Mouse (Mus musculus): ENCODE results near the gene Klhl2. TPM values are rescaled to one million over a fixed set of nuclear protein-coding genes. Genes with fewer than 3 reads are reported as not detected.

Gene Klhl2
- polyA plus RNA-seq, 1 experiment: 30.3 TPM

DNA sequence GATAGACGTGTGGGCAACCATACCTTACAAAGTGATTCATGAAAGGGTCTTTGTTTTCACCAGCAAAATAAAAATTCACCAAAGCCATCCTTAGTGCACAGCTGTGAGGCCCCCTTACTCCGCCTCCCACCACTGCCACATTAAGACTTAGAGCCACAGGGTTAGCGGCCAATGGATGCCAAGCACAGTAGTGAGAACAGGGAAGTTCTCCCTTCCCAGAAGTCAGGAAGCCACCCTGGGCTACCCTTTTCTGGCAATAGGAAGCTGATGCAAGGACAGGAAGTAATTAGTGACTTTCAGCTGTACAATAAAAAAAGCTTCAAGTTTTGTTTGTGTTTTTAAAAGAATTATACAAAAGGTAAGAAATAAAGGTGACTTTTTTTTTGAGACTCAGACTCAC, 18.2 kb downstream of the Klhl2 start:
- no peak for DNase-seq (ENCODE audit: low read depth)

DNA sequence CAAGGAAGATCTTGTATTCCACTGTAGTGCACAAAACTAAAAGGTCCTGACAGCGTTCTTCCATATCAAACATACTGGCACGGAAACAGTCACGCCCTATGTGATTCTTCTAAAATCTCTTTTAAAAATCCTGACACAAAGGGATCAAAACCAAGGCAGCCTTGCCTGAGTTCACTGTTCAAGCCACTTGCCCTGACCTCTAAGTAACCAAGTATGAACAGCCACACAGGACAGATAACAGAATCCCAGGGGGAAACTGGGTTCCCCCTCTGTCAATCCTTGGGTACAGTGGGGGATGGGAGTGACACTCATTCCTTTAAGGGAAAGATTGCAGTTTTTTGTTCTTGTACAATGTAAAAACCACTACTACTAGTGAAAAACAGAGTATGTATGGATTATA, 19.9 kb downstream of the Klhl2 start:
- no peak for DNase-seq (ENCODE audit: low read depth)

- DNase-seq (ENCODE audit: low read depth): peak; percentile 42
These were observed 20.4 kb downstream of the Klhl2 start for GRCm38 (mm10) chr8:64829391-64829790.

GRCm38 (mm10) chr8:64828466-64828865, 21.4 kb downstream of the Klhl2 start:
- DNase-seq (ENCODE audit: low read depth): no peak

DNA sequence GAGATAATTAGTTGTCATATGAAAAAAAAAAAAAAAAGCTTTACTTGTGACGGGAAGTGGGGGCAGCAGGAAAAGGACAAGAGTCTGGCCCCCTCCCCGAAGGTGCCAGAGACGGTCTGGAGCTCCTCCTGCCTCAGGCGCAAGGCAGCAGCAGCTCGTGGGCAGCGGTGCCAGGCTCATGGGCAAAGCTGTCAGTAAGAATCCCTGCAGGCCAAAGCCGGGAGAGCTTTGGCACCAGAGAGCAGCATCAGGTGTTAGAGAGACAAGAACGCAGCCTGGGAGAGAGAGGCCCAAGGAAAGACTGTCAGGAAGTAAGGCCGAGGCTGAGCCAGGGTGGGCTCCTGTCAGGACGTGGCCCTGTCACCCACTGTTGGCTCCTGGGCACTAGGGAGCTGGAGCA, 22.5 kb downstream of the Klhl2 start:
- DNase-seq (ENCODE audit: low read depth): no peak

DNA sequence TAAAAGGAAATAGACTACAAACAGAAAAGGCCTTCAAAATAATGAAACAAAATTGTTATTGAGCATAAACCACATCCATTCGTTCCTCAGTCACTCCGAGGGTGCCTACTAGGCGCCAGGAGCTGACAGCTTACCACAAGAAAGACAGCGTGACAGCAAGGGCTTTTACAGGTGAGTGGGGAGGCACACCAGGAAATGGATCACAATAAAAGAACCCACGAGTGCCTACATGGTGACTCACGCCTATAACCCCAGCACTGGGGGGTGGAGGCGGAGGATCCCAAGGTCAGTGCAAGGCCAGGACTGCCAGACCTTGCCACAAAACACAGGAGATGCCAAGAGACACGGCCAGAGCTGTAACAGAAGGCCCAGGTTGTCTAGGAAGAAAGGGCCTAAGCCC, 23.4 kb downstream of the Klhl2 start:
- no peak for DNase-seq (ENCODE audit: low read depth)

- no peak for DNase-seq (ENCODE audit: low read depth)
These were observed 25.9 kb downstream of the Klhl2 start for GRCm38 (mm10) chr8:64823905-64824304.

DNA sequence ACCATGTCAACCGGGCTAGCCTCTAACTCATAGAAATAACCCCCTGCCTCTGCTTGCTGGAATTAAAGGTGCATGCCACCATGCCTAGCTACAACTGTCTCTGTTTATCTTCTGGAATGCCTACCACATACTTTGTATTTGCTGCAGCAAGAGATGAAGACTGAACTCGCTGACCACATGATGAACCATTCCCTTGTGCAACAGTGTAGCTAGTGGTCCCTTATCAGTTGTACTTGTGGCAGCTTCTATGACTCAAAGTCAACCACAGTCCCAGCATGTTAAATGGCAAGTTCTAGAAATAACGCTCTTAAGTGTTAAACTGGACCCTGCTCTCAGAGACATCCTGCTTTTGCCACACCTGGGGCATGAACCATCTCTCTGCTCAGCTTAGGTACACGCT, 28.9 kb downstream of the Klhl2 start:
- no peak for DNase-seq (ENCODE audit: low read depth)

GRCm38 (mm10) chr8:64811790-64812189, 38.0 kb downstream of the Klhl2 start:
- no peak for DNase-seq (ENCODE audit: low read depth)

DNA sequence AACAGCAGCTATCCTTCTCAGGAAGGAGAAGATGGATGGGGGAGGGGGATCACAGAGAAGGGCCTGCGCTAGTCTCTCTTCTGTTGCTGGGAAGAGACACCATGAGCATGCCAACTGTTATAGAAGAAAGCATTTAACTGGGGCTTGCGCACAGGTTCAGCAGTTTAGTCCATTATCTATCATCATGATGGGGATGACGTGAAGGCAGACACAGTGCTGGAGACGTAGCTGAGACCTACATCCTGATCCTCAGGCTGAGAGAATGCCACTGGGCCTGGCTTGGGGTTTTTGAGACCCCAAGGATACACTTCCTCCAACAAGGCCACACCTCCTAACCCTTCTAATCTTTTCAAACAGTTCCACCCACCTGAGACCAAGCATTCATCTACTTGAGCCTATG, 38.7 kb downstream of the Klhl2 start:
- no peak for DNase-seq (ENCODE audit: low read depth)

DNA sequence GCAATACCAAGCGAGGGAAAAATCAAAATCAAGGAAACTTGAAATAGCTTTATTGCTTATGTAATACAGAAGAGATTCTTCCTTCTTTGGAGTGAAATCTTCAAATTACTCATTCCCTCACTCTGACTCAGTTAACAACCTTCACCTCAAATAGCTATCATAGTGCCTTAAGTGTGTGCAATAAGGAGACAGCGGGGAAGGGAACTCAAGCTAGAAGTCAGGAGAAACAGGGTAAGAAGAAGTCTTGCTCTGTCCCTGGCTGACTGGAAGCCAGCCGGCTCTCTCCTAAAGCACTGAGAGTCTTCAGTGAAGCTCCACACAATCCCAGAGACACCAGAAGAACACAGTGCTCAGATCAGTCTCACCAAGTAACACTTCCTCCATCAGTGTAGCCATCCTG, 43.3 kb downstream of the Klhl2 start:
- DNase-seq (ENCODE audit: low read depth): no peak

DNA sequence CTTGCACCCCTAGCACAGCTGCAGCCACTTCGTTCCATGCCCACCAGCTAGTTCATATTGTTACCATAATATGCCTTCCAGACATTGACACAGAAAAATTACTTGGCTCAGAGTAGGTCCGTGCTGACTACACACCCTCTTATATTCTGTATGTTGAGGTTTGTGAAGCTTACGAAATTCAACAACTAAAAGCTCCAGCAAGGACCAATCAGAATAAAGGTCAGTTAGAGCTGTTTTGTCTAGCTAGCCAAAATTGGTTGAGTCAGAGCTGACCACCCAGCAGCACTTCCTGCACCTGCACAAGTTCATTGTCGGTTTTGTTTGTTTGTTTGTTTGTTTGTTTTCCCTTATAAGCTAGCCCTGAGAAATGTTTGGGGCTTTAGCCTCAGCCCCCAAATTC, 44.8 kb downstream of the Klhl2 start:
- DNase-seq (ENCODE audit: low read depth): no peak

DNA sequence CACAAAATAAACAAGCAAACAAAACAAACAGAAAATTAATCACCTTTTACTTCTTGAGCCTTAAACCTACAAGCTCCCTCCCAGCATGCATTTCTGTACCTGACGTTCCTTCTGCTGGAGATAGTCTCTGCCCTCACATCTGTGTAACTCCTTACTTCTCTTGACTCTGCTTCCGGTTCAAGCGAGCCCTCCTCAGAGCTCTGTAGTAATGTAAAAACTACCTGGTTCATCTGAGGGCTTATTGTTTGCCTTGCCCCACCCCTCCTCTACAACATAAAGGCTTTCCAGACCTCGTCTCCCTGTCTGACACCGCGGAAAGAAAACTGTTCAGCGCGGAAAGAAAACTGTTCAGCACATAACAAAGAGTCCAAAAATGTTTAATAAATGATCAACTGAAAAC, 50.5 kb downstream of the Klhl2 start:
- DNase-seq (ENCODE audit: low read depth): no peak

DNA sequence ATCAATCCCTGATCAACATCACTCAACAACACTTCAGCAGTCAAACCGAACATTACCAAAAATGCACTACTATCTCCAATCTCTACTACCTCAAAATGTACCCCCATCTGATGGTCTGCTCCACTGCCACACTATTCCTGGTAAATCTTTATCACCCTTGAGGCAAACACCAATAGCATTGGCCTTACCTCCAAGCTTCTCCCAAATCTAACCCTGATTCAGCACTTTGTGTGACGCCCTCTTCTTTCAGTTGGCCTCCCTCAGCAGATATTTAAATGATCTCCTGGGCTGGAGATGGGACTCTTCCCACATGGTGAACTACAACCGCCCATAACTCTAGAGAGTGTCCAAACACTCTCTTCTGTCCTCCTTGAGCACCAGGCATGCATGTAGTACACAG, 51.3 kb downstream of the Klhl2 start:
- no peak for DNase-seq (ENCODE audit: low read depth)

DNA sequence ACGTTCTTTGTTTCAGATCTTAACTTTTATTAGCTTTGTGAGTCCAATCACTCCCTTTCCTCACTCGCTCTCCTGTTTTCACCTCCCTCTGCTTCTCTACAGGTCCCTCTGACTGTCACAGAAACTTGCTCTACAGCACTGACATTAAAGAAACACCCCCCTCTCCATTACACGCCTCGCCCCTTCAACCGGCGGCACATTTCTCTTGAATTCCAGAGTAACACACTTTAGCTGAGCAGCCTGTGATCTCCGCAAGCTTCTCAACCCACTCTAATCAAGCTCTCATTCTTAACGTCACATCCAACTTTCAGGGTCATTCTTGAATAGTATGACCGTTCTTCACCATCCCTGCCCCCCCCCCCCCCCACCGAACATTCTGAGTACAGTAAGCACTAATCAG, 52.1 kb downstream of the Klhl2 start:
- no peak for DNase-seq (ENCODE audit: low read depth)

GRCm38 (mm10) chr8:64791250-64791881, 58.5 kb downstream of the Klhl2 start:
- no peak for DNase-seq (ENCODE audit: low read depth)

GRCm38 (mm10) chr8:64790418-64790817, 59.4 kb downstream of the Klhl2 start:
- no peak for DNase-seq (ENCODE audit: low read depth)

DNA sequence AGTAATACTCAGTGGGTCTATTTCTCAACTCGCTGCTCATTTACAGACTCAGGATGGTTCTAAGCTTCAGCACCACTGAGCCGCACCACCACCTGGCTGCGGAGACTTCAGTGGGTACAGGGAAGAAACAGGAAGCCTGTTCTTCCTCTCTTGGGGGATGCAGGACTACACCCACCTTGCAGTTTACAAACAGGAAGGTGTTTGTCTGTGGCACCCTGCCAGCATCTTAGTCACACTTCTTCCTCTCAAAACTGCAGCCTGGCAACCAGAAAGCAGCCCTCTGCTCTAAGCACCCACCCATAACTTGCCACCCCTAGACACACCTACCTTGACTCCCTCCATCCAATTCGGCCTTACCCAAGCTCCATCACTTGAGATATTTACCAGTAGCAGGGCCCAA, 61.1 kb downstream of the Klhl2 start:
- DNase-seq (ENCODE audit: low read depth): no peak

GRCm38 (mm10) chr8:64786801-64787200, 63.0 kb downstream of the Klhl2 start:
- no peak for DNase-seq (ENCODE audit: low read depth)

DNA sequence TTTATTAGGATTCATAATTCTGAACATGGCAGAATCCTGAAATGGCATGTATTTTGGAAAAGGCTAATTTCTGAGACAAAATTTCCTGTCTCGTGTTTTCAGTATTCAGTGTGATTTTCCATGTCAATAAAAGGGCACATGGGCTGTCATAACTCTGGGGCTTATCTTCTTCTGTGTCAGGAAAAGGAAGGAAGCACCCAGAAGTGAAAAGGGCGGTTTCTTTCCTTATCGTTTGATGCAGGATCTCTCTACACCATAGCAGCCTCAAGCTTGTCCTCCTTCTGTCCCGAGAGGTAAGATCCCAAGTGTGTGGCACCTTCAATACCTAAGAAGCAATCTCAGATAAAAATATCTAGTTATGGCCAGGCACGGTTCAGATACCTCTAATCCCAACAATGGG, 65.6 kb downstream of the Klhl2 start:
- DNase-seq (ENCODE audit: low read depth): no peak

GRCm38 (mm10) chr8:64781947-64782346, 67.9 kb downstream of the Klhl2 start:
- DNase-seq (ENCODE audit: low read depth): no peak

DNA sequence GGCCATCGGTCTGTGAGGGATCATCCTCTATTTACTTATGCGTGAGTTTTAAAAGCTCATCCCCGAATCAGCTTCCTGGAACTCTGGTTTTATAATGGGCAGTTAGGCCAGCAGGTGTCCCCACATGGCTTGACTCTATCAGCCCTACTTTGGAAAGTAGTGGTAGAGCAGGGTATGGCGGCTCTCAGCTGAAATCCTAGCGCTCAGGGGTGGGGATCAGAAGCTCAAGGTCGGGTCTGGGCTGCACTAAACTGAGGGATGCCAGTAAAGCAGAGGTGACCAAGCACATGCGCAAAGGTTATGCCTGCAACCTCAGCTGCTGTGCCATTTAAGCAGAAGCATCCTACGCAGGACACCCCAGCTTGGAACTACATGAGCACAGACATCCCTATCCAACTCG, 71.9 kb downstream of the Klhl2 start:
- no peak for DNase-seq (ENCODE audit: low read depth)

DNA sequence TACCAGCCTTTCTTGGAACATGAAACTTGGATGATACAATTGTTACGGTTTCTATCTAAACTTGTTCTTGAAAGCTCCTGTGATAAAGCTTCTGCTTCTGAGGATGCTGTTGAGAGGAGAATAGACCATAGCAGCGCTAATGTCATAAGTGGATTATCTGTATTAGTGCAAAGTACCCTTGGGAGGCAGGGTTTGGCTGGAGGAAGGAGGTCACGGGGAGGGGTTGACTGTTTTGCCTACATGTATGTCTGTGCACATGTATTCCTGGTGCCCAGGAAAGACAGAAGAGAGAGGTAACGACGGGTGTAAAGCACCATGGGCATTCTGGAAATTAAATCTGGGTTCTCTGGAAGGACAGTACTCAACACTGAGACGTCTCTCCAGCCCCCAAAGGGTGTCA, 75.7 kb downstream of the Klhl2 start:
- no peak for DNase-seq (ENCODE audit: low read depth)

DNA sequence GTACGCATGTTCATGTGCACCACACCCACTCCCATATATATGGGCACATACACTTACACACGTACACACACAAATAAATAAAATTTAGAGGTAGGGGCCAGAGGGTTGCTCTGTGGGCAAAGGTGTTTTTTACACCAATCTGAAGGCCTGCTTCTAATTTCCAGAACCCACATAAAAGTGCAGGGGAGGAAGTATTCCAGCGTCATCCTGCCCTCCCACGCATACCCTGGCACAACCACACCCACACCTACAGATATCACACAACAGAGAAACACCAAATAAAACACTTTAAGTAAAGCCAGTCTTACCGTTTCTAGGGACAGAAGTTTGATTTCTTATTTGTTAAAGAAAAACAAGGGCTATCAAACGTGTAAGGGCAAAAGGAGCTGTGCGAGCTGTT, 79.0 kb downstream of the Klhl2 start:
- DNase-seq (ENCODE audit: low read depth): no peak

GRCm38 (mm10) chr8:64769586-64769985, 80.2 kb downstream of the Klhl2 start:
- no peak for DNase-seq (ENCODE audit: low read depth)

Measured in gonadal fat pad, adult 2 months (tissue).